Mouse (Mus musculus) forelimb bud, embryonic 11.5 days (tissue): ENCODE data around the gene Crtc1.

Experiments used
- DNase-seq: peaks from one replicate; pipeline ENCODE4 v3.0.0-alpha.2; 2012; ENCODE audit warnings: low read depth, low spot score

Gene Crtc1

GRCm38 (mm10) chr8:70422722-70423121 lies 16.7 kb downstream of the Crtc1 start:
- DNase-seq = no peak

- no peak for DNase-seq
These were observed 17.9 kb downstream of the Crtc1 start for GRCm38 (mm10) chr8:70421349-70422104.

GRCm38 (mm10) chr8:70419879-70420643 lies 19.3 kb downstream of the Crtc1 start:
- no peak for DNase-seq

GRCm38 (mm10) chr8:70418954-70419353 lies 20.4 kb downstream of the Crtc1 start:
- DNase-seq = no peak

- no peak for DNase-seq
These were observed 21.5 kb downstream of the Crtc1 start for GRCm38 (mm10) chr8:70417914-70418313.

GRCm38 (mm10) chr8:70416941-70417340 lies 22.4 kb downstream of the Crtc1 start:
- DNase-seq = no peak

- peak; percentile 63 for DNase-seq
These were observed 23.6 kb downstream of the Crtc1 start for GRCm38 (mm10) chr8:70415540-70416451.

- DNase-seq = no peak
These were observed 25.0 kb downstream of the Crtc1 start for GRCm38 (mm10) chr8:70414310-70414946.

GRCm38 (mm10) chr8:70410281-70410680 lies 29.1 kb downstream of the Crtc1 start:
- DNase-seq = no peak

- no peak for DNase-seq
These were observed 29.9 kb downstream of the Crtc1 start for GRCm38 (mm10) chr8:70409455-70409871.

GRCm38 (mm10) chr8:70409019-70409418 lies 30.4 kb downstream of the Crtc1 start:
- DNase-seq = no peak

- DNase-seq = no peak
These were observed 31.1 kb downstream of the Crtc1 start for GRCm38 (mm10) chr8:70408301-70408700.

- no peak for DNase-seq
These were observed 32.8 kb downstream of the Crtc1 start for GRCm38 (mm10) chr8:70406427-70407069.

- no peak for DNase-seq
These were observed 34.2 kb downstream of the Crtc1 start for GRCm38 (mm10) chr8:70405189-70405588.

- DNase-seq = no peak
These were observed 35.2 kb downstream of the Crtc1 start for GRCm38 (mm10) chr8:70404212-70404611.

- DNase-seq = no peak
These were observed 41.5 kb downstream of the Crtc1 start for GRCm38 (mm10) chr8:70397611-70398563.

GRCm38 (mm10) chr8:70396184-70396583 lies 43.2 kb downstream of the Crtc1 start:
- DNase-seq = no peak

- DNase-seq = no peak
These were observed 43.7 kb downstream of the Crtc1 start for GRCm38 (mm10) chr8:70395649-70396048.

GRCm38 (mm10) chr8:70394269-70394998 lies 44.9 kb downstream of the Crtc1 start:
- no peak for DNase-seq
